Mouse (Mus musculus) heart, postnatal 0 days (tissue): ENCODE results near the gene Slc22a14.

Source experiments
- CTCF ChIP-seq: IDR thresholded peaks from 2 replicates; pipeline ENCODE4 v1.5.1; 2016; ENCODE audit warnings: antibody characterized with exemption, control low read depth, low read depth
- EP300 ChIP-seq: IDR thresholded peaks from 2 replicates; pipeline ENCODE4 v1.6.1; 2016; ENCODE audit warnings: antibody characterized with exemption, low read depth

DNA sequence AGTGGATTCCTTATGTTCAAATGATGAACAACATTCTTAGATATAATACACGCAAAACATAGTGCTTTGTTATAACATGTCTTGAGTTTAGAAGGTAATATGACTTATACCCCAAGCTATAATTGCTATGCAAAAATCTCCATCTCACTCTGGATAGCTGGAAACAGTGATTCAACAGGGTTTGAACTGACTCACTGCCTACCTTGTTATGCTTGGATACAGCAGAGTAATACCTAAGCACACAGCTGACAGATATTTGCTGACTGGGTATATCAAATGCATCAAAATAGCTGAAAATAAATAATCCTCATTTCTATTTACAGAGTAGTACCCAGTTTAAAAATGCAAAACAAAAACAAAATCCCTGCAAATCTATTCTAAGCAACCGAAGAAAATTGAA, 106.6 kb downstream of the Slc22a14 start:
- TF ChIP-seq CTCF (no peak), EP300 (no peak)
